In genomic region chr6:51025411-51025810, GRCm38 (mm10) we compare ENCODE assay signal across 12 mouse cellular contexts.
"Had no signal": no experiment of that assay in that cellular context is flagged by ENCODE, and none has a peak within 500 bp of the region (broad histone marks: within the 10 kb centered on the region; RNA-seq: fewer than 3 reads in every experiment).

No protein-coding gene starts in this region.

- DNase-seq: kidney, postnatal 4 days; lung, adult 2 months; lung, postnatal 36 days; right cerebral cortex, postnatal 14 days; thymus, postnatal 36 days had no signal

- H3K27me3 ChIP-seq: liver, embryonic 15.5 days; midbrain, embryonic 15.5 days; neural tube, embryonic 12.5 days had no signal

- H3K4me3 ChIP-seq: left cerebral cortex, adult 2 months; limb, embryonic 10.5 days; liver, embryonic 15.5 days; midbrain, embryonic 15.5 days; neural tube, embryonic 12.5 days had no signal

- ATAC-seq: lung, postnatal 0 days; midbrain, embryonic 15.5 days had no signal

- H3K36me3 ChIP-seq: limb, embryonic 10.5 days; liver, embryonic 15.5 days; midbrain, embryonic 15.5 days; neural tube, embryonic 12.5 days had no signal

- H3K4me2 ChIP-seq: liver, embryonic 11.5 days; liver, embryonic 15.5 days; midbrain, embryonic 15.5 days; neural tube, embryonic 12.5 days had no signal

- H3K9me3 ChIP-seq: limb, embryonic 10.5 days; liver, embryonic 15.5 days; midbrain, embryonic 15.5 days; neural tube, embryonic 12.5 days had no signal

- H3K27ac ChIP-seq: left cerebral cortex, adult 2 months; limb, embryonic 10.5 days; liver, embryonic 15.5 days; midbrain, embryonic 15.5 days; neural tube, embryonic 12.5 days had no signal

- H3K4me1 ChIP-seq: liver, embryonic 15.5 days; midbrain, embryonic 15.5 days; neural tube, embryonic 12.5 days had no signal

- H3K9ac ChIP-seq: liver, embryonic 15.5 days; midbrain, embryonic 15.5 days; neural tube, embryonic 12.5 days had no signal
